Mouse (Mus musculus): ENCODE results near the gene Sntb2. TPM values are rescaled to one million over a fixed set of nuclear protein-coding genes. Genes with fewer than 3 reads are reported as not detected.

Gene Sntb2
- total and polyA plus RNA-seq, 3 experiments, result 3.6 to 3.8 TPM; not detected in 1

DNA sequence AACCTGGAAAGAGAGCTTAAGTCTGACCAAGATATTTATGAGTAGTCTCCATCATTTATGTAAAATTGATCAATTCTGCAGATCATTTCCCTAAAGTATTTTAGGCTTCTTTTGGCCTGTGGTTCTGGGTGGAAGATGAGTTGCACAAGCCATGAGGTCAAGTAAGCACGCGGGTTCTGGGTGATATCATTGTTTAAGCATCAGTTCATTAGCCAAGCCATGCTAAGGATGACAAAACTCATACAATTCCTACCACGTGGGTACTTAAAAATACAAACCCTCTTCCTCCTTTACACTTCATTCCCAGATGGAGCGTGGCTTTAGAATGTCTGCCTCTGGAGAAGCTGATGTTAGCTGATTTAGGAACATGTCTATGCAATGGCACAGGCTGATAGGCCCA, 18.0 kb downstream of the Sntb2 start:
- no peaks in the 10 kb centered on the region for H3K36me3 ChIP-seq (ENCODE audit: control insufficient read depth in 1 of 2, insufficient read depth in 2 of 2, low read length in 2 of 2)
- H3K4me1 ChIP-seq (ENCODE audit: control insufficient read depth in 1 of 2, insufficient read depth in 2 of 2, low read length in 2 of 2), result no peaks in the 10 kb centered on the region; a peak in 1 of 4 replicates
- H3K9me3 ChIP-seq (replicated peaks; ENCODE audit: insufficient read depth, low read length), result no peaks in the 10 kb centered on the region
- H3K4me3 ChIP-seq (ENCODE audit: control insufficient read depth in 1 of 2, insufficient read depth in 1 of 2, low read depth in 2 of 2, low read length in 2 of 2), result no peak overlapping the region
- no peak overlapping the region for H3K27ac ChIP-seq (ENCODE audit: control insufficient read depth, low read depth, low read length)
- no peak for TF ChIP-seq CHD2 (IDR thresholded peaks at IDR 0.05; ENCODE audit: low read length)
- no peak for TF ChIP-seq GATA1 (IDR thresholded peaks at IDR 0.05; ENCODE audit: low read depth, low read length)
- no peak for TF ChIP-seq MYC (IDR thresholded peaks at IDR 0.05; ENCODE audit: low read depth, low read length)
- TF ChIP-seq HCFC1 (IDR thresholded peaks at IDR 0.05; ENCODE audit: low read depth, low read length), result no peak
- TF ChIP-seq BHLHE40 (IDR thresholded peaks at IDR 0.05; ENCODE audit: borderline replicate concordance, low read depth, low read length), result no peak
- TF ChIP-seq GABPA (IDR thresholded peaks at IDR 0.05; ENCODE audit: low read depth, low read length), result no peak
- TF ChIP-seq SIN3A (IDR thresholded peaks at IDR 0.05; ENCODE audit: low read length), result no peak
- TF ChIP-seq MAZ (IDR thresholded peaks at IDR 0.05; ENCODE audit: low read depth, low read length), result no peak
- TF ChIP-seq MYB (IDR thresholded peaks at IDR 0.05; ENCODE audit: low read depth, low read length), result no peak
- TF ChIP-seq USF1 (IDR thresholded peaks at IDR 0.05; ENCODE audit: low read depth, low read length), result no peak
- no peak for TF ChIP-seq ZKSCAN1 (IDR thresholded peaks at IDR 0.05; ENCODE audit: low read depth, low read length)
- no peak for TF ChIP-seq NRF1 (IDR thresholded peaks at IDR 0.05; ENCODE audit: insufficient read depth, low read depth, low read length, poor library complexity, severe bottlenecking)
- TF ChIP-seq POLR2A (IDR thresholded peaks at IDR 0.05; ENCODE audit: control insufficient read depth in 1 of 2, insufficient read depth in 1 of 2, low read depth in 1 of 2, low read length in 2 of 2, poor library complexity in 1 of 2), result no peak
- no peak for TF ChIP-seq POLR2AphosphoS5 (IDR thresholded peaks at IDR 0.05; ENCODE audit: borderline replicate concordance, low read depth, low read length)
- no peak for TF ChIP-seq MXI1 (IDR thresholded peaks at IDR 0.05; ENCODE audit: low read depth, low read length)
- no peak for TF ChIP-seq MAFK (IDR thresholded peaks at IDR 0.05; ENCODE audit: borderline replicate concordance, low read depth, low read length)
- no peak for TF ChIP-seq TBP (IDR thresholded peaks at IDR 0.05; ENCODE audit: low read depth, low read length)
- TF ChIP-seq RAD21 (IDR thresholded peaks at IDR 0.05; ENCODE audit: low read depth, low read length), result no peak
- TF ChIP-seq USF2 (IDR thresholded peaks at IDR 0.05; ENCODE audit: borderline replicate concordance in 1 of 2, insufficient read depth in 1 of 2, low read depth in 1 of 2, low read length in 2 of 2), result no peak
- DNase-seq (ENCODE audit: low read depth, low spot score), result no peak
- H3K9ac ChIP-seq (ENCODE audit: control insufficient read depth, low read depth, low read length, poor library complexity, severe bottlenecking), result no peak overlapping the region
- no peaks in the 10 kb centered on the region for H3K27me3 ChIP-seq (ENCODE audit: control insufficient read depth in 1 of 2, insufficient read depth in 2 of 2, low read length in 2 of 2)
- no peaks in the 10 kb centered on the region for H3K79me2 ChIP-seq (ENCODE audit: control insufficient read depth, insufficient read depth, low read length, poor library complexity)

DNA sequence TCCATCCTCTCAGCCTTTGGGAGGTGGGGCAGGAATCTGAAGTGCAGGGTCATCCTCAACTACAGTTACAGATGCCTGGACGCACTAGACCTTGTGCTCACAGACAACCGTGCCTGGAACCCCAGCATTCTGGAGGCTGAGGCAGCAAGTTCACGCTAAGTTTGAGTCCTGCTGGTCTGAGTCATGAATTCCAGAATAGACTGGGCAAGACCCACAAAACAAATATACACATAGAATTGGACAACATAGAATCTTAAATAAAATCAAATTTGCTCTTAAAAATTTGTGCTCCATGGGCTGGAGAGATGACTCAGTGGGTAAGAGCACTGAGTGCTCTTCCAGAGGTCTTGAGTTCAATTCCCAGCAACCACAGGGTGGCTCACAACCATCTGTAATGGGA, 21.5 kb downstream of the Sntb2 start:
- H3K36me3 ChIP-seq (ENCODE audit: control insufficient read depth in 1 of 2, insufficient read depth in 2 of 2, low read length in 2 of 2), result no peaks in the 10 kb centered on the region; a peak in 1 of 4 replicates
- H3K4me1 ChIP-seq (ENCODE audit: control insufficient read depth in 1 of 2, insufficient read depth in 2 of 2, low read length in 2 of 2), result no peaks in the 10 kb centered on the region
- DNase-seq (ENCODE audit: low read depth, low spot score), result no peak
- H3K4me3 ChIP-seq (ENCODE audit: control insufficient read depth in 1 of 2, insufficient read depth in 1 of 2, low read depth in 2 of 2, low read length in 2 of 2), result no peak overlapping the region
- H3K27me3 ChIP-seq (ENCODE audit: control insufficient read depth in 1 of 2, insufficient read depth in 2 of 2, low read length in 2 of 2), result no peaks in the 10 kb centered on the region
- TF ChIP-seq ZC3H11A (IDR thresholded peaks at IDR 0.05; ENCODE audit: low read depth, low read length) (no peak), GABPA (IDR thresholded peaks at IDR 0.05; ENCODE audit: low read depth, low read length) (no peak), POLR2A (IDR thresholded peaks at IDR 0.05; ENCODE audit: control insufficient read depth in 1 of 2, insufficient read depth in 1 of 2, low read depth in 1 of 2, low read length in 2 of 2, poor library complexity in 1 of 2) (no peak), RAD21 (IDR thresholded peaks at IDR 0.05; ENCODE audit: low read depth, low read length) (no peak), POLR2AphosphoS2 (IDR thresholded peaks at IDR 0.05; ENCODE audit: low read length) (no peak)
- H3K9me3 ChIP-seq (replicated peaks; ENCODE audit: insufficient read depth, low read length), result no peaks in the 10 kb centered on the region
- H3K9ac ChIP-seq (ENCODE audit: control insufficient read depth, low read depth, low read length, poor library complexity, severe bottlenecking), result no peak overlapping the region
- no peaks in the 10 kb centered on the region for H3K79me2 ChIP-seq (ENCODE audit: control insufficient read depth, insufficient read depth, low read length, poor library complexity)
- no peak overlapping the region for H3K27ac ChIP-seq (ENCODE audit: control insufficient read depth, low read depth, low read length)
